Mouse (Mus musculus): Measurements from ENCODE around the gene Slc24a3.

Slc24a3 gene

GRCm38 (mm10) chr2:145288501-145288900 is 120.9 kb downstream of the Slc24a3 start:
- DNase-seq (ENCODE audit: low spot score) = no peak

- no peak for DNase-seq (ENCODE audit: low spot score)
Observed at GRCm38 (mm10) chr2:145291473-145291872, 123.9 kb downstream of the Slc24a3 start.

DNA sequence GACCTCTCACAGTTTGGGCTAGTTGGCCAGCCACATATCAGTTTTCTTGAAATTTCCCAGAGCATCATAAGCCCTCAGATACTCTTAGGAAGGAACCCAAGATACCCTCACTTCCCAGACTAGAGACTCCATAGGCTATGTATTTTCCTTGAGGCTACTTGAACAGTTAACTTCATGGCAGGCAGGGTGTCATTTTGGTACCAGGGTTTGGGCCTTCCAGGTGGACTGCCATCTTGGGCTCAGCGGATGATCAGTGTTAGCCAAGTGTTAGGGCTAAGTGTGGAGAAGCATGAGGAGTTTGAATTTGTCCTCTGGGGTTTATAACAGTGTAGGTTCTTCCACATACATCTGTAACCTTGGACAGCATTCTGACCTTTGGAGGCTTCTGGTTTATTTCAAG is 124.6 kb downstream of the Slc24a3 start:
- no peak for DNase-seq (ENCODE audit: low spot score)

- no peak for DNase-seq (ENCODE audit: low spot score)
Observed at GRCm38 (mm10) chr2:145292816-145293215, 125.3 kb downstream of the Slc24a3 start.

GRCm38 (mm10) chr2:145296906-145297305 is 129.4 kb downstream of the Slc24a3 start:
- no peak for DNase-seq (ENCODE audit: low spot score)

GRCm38 (mm10) chr2:145299914-145300699 is 132.6 kb downstream of the Slc24a3 start:
- no peak for DNase-seq (ENCODE audit: low spot score)

DNA sequence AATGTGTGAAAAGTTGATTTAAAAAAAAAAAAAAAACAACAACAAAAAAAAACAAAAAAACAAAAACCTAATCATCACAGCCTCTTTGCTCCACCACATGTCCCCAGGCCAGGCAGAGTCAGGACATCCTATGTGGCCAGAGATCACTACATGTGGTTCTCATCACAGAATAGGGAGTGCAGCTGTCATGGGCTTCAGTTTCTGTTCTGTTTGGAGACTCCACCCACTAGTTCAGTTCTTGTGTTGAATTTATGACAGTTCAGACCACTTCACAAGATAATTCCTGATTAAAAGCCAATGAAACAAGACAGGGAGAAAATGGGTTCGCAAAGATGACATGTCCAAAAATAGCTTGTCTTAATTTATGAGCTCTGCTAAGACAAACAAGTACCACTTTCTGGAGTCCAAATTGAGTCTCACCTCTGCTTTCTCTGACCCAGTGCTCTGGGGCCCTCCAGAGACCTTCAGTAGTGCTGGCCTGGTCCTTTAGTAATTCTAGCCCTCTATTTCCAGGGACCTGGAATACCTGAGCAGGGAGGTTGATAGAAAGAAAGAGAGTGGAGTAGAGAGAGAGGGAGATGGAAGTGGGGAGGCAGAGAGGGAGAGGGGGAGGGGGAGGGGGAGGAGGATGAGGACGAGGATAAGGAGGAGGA is 139.8 kb downstream of the Slc24a3 start:
- DNase-seq (ENCODE audit: low spot score) = no peak

DNA sequence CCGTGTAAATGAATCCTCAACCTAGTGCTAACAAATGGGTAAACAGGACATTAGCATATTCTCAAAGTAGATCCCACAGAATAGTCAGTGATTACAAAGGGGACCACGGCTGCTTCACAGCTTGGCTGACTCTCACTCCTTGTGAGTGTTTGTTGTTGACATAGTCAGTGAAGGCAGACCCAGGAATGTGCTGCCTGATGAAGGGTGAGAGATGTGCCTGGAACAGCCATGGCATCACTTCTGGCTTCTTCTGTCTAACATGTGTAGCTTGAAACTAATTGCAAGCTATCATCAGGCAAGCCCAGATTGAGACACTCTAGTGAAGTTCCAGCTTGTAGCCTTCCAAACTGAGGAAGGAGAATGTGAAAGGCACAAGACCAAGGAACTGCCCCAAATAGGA is 151.4 kb downstream of the Slc24a3 start:
- no peak for DNase-seq (ENCODE audit: low spot score)

DNA sequence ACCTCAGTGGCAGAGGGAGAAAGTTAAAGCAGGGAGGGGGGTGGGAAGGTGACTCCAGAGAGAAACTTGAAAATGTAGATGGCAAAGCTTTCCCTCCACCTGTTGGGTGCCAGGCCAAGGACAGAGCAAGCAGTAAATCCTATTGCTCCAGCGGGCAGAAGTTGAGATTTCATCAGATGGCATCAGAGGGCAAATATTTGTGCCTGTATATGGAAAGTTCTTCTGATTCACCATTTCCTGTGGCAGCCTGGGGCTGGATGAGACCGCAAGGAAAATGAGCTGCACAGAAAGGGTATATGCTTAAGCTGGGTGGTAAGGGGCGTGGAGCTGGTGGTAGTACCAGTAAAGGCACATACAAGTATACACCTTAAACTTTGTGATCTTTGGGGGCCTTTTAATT is 153.7 kb downstream of the Slc24a3 start:
- no peak for DNase-seq (ENCODE audit: low spot score)

- DNase-seq (ENCODE audit: low spot score) = no peak
Observed at GRCm38 (mm10) chr2:145321755-145322154, 154.2 kb downstream of the Slc24a3 start.

DNA sequence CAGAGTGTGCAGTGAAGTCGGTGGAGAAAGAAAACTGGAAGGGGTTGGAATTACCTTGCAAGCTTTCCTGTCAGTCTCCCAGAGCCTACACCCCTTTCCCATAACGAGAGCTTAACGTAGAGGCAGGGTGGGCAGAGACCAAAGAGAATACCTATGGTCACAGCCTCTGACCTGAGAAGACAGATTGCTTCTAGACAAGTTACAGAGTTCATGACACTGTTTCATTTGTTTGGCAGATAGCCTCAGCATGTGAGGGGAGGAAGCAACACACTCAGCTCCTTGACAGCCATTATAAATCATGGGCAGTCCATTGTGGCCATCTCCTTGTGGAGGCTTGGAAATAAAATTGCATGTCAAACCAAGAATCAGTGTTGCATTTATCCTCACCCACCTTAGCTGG is 156.9 kb downstream of the Slc24a3 start:
- DNase-seq (ENCODE audit: low spot score) = no peak

- no peak for DNase-seq (ENCODE audit: low spot score)
Observed at GRCm38 (mm10) chr2:145325852-145326251, 158.3 kb downstream of the Slc24a3 start.

- DNase-seq (ENCODE audit: low spot score) = no peak
Observed at GRCm38 (mm10) chr2:145326544-145326943, 159.0 kb downstream of the Slc24a3 start.

GRCm38 (mm10) chr2:145329756-145330155 is 162.2 kb downstream of the Slc24a3 start:
- no peak for DNase-seq (ENCODE audit: low spot score)

GRCm38 (mm10) chr2:145331525-145331924 is 164.0 kb downstream of the Slc24a3 start:
- DNase-seq (ENCODE audit: low spot score) = no peak

GRCm38 (mm10) chr2:145333466-145333865 is 165.9 kb downstream of the Slc24a3 start:
- DNase-seq (ENCODE audit: low spot score) = no peak

GRCm38 (mm10) chr2:145336406-145336805 is 168.9 kb downstream of the Slc24a3 start:
- DNase-seq (ENCODE audit: low spot score) = no peak

DNA sequence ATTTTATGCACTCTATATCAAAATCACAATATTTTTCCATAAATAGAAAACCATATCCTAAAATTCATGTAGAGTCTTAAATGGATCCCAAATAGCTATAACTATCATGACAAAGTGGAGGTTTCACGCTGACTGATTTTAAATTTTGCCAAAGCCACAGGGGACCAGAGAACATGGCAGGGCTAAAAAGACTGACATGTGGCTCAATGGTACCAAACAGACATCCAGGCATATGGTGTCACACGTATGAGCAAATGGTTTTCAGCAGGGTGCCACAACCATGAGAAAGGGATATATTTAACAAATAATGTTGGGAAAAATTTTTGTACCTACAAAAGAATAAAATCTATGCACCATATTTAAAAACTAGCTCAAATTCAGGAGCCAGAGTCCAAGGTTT is 173.3 kb downstream of the Slc24a3 start:
- DNase-seq (ENCODE audit: low spot score) = no peak

GRCm38 (mm10) chr2:145342956-145343355 is 175.4 kb downstream of the Slc24a3 start:
- DNase-seq (ENCODE audit: low spot score) = no peak

GRCm38 (mm10) chr2:145344521-145344920 is 177.0 kb downstream of the Slc24a3 start:
- no peak for DNase-seq (ENCODE audit: low spot score)

- DNase-seq (ENCODE audit: low spot score) = no peak
Observed at GRCm38 (mm10) chr2:145353801-145354200, 186.2 kb downstream of the Slc24a3 start.

DNA sequence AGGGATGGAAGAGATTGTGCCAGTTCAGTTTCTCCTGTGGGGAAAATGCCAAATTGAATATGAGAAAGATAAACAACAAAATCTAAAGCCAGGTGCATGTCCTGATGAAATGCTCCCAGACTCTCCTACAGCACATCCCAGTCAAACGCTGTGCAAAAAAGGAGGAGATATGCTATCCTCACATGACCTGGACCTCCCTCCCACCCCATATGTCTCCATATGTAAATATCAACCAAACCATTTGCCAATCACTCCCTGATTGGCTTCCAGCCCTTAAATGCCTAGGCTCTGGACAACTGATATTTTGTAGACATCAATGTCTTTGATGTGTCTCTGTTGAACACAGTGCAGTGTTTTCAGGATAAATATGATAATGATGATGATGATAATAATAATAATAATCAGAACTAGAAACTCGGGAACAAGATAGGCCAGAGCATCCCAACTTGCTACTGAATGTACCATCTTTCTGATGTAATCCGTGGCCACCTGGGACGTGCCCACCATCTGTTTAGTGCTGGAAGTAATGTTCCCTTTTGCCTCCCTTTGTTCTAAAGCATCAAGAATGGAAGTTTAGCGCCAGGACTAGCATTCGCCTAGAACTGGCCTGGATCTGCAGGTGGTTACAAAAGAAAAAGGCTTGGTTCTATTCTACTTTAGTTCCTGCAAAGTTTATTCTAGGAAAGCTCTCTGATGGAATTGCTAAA is 190.8 kb downstream of the Slc24a3 start:
- no peak for DNase-seq (ENCODE audit: low spot score)

DNA sequence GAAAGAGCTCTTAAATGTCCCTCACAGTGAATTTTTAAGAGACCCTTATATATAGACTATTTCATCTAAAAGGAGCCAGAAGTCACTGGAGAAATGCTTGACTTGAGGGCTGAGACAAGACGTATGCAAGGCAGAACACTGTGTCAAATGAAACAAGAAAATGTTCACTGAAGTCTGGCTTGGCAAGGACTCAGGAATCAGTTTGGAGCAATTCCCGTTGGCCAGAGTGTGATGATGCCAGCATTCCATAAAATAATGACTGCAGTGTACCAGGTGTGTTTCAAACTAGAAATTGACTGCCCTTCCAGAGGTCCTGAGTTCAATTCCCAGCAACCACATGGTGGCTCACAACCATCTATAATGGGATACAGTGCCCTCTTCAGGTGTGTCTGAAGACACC is 196.1 kb downstream of the Slc24a3 start:
- no peak for DNase-seq (ENCODE audit: low spot score)
